Mouse (Mus musculus): Measurements from ENCODE around the gene Fyn.
A peak's percentile ranks its signal among the peaks of the same experiment; 100 is the strongest.

Fyn gene

DNA sequence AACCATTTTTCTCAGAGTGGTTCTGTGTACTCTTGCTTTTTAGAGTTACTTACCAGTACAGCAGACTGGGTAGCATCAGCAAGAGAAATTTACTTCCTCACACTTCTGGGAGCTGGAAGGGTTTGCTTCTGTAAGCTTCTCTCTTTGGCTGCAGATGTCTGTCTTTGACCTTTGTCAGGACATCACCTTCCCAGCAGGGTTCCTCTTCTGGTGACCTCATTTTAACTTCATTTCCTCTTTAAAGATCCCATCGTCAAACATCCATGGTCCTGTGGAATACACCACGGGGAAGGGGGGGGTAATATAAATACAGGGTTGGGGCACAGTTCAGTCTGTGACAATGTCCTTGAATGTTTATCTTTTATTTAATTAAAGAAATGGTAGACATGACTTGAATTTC lies 74.5 kb downstream of the Fyn start:
- no peak for DNase-seq (ENCODE audit: extremely low spot score)

DNA sequence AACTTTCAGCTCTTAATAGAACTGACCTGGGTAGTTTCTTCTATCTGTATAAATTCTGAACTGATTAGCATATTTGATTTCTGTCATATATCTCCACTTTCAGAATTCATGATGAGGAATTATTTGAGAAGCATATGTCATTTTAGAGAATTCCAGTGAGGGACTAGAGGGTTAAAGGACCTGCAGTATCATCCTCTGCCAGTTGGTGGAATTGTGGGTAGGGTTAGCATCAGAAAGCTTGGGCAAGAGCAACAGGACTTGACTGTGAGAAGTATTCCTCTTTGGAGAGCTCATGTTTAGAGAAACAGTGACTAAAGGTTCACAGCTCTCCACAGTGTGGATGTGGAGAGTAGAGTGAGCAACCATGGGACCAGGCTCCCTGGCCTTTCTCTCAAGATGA lies 75.3 kb downstream of the Fyn start:
- DNase-seq (ENCODE audit: extremely low spot score): no peak

DNA sequence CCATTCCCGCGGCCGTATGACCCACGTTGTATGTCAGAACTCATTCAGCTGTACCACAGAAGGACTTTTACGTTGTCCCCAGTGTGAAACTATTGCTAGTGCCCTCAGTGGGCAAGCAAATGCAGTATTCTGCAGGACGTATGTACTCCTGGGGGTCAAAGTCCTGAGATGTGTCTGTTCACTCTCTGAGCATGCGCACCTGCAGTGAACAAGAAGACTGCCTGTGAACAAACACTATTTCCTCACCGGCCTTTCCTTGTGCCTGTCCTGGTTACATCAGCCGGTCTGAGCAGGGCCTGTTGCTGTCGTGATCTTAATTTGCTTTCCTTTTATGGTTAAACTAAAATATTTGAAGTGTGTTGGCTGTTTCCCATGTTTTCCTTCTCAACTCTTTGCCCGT lies 77.2 kb downstream of the Fyn start:
- no peak for DNase-seq (ENCODE audit: extremely low spot score)

DNA sequence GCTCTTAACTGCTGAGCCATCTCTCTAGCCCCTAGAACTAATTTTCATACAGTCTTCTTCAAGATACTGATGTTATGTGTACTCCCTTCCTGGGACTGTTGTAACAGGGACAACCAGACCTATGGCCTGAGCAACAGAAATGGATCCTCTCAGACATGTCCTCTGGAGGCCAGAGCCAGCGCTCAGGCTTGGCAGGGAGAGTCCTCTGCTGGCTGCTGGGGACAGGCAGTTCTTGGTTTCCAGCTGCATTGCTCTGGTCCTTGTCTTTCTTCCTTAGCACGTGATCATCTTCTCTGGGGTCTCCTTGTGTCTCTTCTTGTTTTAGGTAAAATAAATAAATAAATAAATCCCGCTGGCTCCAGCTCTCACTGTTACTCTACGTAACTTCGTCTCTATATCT lies 78.1 kb downstream of the Fyn start:
- DNase-seq (ENCODE audit: extremely low spot score): no peak

DNA sequence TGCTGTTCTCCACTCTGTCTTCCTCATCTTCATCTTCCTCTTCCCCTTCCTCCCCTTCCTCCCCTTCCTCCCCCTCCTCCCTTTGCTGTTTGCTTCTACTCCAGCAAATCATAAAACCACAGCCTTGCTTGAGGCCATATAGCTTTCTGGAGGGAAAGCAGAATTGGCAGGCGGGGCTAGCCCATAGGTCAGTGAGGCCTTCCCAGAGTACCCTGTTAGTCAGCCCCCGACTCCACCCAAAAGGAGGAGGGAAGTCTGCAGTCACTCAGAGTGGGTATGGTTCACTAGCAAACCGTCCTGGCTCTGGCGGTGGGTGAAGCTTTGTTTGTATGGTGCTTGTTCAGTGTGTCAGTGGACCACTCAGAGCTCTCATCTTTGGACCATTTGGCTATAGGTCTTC lies 80.5 kb downstream of the Fyn start:
- no peak for DNase-seq (ENCODE audit: extremely low spot score)

DNA sequence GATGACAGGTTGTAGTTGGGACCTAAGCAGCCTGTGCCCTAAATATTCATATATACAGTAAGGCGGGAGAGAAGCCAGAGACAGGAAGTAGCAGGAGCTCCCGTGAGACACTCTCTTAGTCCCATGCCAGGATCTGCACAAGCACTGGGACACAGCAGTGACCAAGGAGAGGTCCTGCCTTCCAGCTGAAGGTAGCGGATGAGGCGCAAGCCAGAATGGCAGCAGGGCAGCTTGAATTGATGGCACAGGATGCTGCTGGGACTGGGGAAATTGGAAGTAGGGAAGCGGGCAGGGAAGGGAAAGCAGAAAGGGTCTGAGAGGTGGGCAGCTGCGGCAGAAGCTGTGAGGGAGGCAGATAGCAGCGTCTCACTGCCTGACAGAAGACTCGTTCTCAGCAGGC lies 81.7 kb downstream of the Fyn start:
- DNase-seq (ENCODE audit: extremely low spot score): no peak

DNA sequence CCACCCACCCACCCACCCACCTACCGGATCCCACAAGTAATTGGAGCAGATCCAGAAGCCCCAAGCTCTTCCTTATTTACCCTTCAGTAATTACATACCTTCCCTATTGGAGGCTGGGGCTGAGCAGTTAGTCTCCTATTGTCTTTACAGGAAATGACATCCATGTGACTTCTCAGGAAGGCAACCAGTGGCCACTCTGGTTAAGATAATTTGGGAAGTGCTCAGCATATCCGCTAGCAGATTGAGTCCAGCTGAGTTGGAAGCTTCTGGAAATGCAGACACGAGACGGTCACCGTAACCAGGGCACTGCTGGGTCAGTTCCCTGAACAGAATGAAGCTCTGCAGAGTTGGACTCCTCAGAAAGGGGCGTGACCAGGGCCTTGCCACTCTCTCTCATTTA lies 82.4 kb downstream of the Fyn start:
- no peak for DNase-seq (ENCODE audit: extremely low spot score)

DNA sequence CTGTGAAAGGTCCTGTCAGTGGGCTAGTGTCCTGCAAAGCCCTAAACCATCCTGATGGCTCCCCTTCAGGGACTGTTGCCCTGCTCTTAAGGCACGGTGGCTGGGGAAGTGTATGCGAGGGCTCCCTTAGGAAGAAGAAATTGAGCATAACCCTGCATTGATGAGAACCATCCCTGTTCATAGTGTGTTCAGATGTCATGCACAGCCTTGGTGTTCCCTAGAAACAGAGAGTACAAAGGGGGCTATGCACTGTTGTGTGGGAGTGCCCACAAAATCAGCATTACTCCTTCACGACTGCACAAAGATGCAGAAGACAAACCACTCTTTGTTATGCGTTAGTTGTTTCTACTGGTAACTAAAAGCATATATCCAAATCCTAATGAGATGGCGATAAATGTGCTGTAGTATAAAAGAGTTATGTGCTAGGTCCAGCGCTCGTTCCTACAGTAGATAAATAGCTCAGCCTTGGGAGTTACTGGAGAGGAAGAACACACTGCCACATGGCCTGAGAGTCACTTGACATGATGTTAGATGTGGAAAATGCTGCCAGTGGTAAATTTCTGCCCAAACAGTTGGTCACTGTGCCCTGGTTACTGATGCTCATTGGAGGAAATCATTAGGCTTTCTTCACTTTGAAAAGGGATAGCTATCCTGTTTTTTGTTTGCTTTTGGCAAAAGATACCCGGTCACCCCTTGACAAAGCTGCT lies 83.4 kb downstream of the Fyn start:
- DNase-seq (ENCODE audit: extremely low spot score): no peak

DNA sequence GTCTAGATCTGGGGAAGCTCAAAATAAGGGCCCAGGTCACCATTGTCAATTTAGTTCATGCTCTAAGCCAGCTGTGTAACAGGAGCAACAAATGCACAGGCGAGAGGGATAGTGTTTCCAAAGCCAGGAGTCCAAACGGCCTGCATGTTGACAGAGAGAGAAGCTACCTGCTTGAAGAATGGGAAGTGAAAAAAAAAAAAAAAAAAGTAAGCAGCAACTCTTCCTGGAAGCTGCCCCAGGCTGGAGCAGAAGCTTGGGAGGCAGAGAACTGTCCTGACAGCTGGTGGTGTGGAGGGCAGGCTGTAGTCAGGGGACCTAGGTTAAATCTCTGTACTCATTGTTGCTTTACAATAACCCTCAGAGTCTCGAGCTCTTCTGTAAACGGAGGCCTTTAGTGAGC lies 86.7 kb downstream of the Fyn start:
- DNase-seq (ENCODE audit: extremely low spot score): no peak

DNA sequence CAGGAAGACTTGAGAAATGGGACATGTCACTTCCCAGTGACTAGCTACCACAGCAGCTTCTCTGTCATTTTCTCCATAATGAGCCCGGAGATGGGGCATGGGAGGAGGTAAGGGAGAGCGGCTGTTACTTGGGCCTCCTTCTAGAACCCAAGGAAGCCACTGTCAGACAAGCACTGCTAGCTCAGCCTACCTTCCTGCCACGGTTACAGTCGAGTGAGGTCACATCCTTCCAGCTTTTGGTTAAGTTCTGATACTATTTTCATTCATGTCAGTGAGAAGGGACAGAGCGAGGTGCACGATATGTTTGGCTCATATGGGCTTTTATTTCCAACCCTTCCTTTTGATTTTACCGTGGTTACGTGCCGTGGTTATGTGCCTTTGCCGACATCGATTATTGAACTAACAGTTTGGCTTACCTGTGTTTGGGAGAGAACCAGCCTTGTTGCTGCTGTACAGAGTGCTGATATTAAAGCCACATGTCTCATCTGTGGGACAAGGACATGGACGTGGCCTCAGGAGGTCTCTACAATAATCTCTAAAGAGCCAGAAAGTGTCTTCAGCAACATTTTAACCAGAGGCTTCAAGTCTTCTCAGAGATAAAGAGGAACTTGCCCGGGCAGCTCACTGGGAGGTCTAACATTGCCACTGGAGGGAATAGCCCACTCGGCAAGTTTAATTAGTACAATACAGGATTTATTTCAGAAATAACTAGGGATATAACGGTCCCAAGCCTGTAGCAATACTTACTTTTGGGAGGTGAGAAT lies 87.4 kb downstream of the Fyn start:
- no peak for DNase-seq (ENCODE audit: extremely low spot score)

DNA sequence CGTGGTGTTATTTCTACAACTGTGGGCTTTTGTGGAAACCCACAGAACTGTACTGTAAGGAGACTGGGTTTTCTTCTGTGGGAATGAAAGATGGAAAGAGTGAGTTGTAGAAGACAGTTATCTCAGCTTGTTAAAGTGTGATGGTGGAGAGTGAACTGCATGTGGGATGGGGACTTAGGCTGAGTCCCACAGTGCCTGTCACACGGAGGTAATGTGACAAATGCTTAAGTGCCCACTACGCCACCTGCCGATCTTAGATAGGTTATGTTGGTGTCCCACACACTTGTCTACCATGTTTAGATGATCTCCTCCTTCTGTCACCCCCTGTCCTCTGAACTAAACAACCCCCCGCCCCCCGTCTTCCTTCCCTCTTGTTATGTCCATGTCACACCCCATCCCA lies 88.1 kb downstream of the Fyn start:
- DNase-seq (ENCODE audit: extremely low spot score): no peak

DNA sequence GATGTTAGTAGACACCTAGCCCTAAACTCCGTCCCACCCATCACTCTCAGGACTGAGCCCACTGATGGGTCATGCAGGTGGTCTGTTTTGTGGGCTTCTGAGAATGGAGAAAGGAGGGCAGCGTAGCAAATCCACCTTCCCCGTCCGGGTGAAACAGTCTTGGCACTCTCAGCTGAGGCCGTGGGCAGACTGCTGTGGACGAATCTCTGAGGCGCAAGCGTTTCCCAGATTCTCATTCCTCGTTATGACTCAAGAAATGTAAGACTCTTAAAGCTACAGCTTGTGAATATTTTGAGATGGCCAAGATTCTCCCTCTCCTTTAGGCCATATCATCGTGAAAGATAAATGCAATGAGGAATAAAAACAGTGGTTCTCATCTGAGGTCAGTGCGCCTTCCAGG lies 88.6 kb downstream of the Fyn start:
- DNase-seq (ENCODE audit: extremely low spot score): no peak

DNA sequence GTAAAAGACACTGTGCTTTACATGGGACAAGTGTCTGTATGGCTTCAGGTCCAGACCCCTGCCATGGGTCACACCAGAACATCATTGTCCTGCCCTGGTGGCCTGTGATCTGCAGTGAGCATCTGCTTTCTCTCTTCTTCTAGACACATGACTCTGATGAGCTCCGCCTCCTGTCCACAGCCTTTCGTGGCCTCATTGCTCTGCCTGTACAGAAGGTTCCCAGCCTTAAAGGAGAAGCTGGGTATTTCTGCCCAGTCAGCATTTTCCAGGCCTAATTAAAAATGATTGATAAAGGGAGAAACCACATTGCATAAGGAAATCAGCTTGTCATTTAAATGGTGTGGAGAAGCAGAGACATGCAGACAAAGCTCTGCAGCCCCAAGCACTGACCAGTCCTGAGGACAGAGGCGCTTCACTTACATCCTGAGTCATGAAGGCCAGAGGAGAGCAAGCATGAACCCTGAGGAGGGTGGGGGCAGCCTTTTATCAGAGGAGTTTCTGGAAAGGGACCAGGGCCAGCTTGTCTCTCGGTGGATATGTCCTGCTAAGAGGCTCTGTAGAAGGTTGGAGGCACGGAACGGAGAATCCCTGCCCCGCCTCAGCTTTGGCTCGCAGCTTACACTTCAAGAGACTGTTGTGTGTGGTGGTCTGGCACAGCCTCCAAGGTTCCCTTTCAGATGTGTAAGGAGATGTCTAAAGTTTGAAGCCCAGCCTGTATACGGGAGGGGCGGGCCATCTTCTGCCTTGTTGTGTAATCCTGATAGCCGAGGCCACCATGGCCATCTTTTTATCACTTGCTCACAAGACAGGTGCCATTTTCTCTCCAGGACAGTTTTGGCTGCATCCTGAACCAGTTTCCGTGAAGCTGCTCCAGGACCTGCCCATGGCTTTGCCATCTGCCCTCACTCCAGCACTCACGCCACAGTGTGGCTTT lies 90.4 kb downstream of the Fyn start:
- DNase-seq (ENCODE audit: extremely low spot score): peak; percentile 27

DNA sequence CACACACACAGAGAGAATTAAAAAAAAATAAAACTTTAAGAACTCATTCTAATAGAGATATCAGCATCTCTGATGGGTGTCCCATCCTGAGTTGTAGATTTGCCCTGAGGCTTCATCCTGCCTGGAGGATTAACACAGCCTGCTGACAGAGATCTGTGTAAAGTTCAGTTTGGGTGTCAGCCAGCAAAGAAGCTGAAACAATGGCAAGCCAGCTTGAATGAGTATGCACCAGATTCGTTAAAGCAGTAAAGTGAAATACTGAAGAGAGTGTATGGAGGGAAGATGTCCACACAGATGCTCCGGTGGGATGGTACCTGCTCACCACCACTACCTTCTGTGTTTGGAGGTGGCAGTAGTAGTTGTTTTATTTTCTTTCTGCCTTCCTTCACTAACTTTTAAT lies 92.0 kb downstream of the Fyn start:
- no peak for DNase-seq (ENCODE audit: extremely low spot score)

DNA sequence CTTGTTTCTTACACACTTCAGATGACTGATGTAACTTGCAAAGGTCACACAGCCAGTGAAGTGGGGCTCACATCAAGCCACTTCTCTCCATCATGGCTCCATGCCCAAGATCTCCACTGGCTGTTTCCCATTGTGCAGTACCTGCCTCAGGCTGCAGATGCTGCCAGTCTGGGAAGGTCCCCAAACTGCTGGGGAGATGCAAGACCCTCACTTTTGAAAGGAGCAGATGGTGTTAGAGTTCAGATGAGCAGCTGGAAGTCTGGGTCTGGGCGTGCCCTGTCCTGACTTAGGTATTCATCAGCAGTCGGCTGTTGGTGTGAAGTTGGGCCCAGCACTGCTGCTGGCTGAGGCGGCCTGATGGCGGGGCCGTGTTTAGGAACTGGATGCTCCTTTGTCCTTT lies 93.3 kb downstream of the Fyn start:
- DNase-seq (ENCODE audit: extremely low spot score): no peak

DNA sequence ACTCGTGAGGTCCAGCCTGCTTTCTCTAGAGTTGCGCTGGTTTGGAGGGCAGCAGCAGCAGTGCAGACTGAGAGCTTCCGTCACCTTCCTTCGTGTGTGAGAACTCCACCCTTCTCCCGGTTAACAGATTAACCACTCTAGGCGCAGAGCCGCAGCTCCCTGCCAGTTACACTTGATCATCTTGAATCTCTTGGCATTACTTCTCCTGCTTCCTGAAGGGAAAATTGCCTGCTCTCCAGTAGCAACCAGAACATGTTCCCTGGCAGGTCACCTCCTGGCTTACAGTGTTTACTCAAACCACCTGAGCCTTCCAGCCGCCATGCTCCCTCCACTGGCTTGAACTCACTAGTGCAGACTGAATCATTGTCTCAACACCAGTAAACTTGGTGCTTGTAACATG lies 94.1 kb downstream of the Fyn start:
- no peak for DNase-seq (ENCODE audit: extremely low spot score)

DNA sequence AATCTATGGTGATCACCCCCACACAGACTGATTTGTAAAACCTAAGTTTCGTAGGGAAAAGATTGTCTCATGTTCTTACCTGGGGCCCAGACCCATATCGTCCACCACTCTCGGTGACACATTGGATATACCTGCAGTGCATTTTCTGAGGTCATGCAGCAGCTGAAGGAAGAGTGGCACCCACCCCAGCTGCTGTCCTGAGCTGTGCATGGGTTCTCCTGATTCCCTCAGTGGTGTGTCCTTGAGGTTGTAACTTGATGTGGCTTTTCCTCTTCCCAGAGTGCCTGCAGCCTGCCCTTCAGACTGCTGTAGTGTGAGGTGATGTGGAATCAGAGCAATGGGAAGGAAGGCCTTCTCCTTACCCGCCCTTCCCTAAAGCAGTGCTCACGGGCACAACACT lies 95.7 kb downstream of the Fyn start:
- DNase-seq (ENCODE audit: extremely low spot score): no peak

DNA sequence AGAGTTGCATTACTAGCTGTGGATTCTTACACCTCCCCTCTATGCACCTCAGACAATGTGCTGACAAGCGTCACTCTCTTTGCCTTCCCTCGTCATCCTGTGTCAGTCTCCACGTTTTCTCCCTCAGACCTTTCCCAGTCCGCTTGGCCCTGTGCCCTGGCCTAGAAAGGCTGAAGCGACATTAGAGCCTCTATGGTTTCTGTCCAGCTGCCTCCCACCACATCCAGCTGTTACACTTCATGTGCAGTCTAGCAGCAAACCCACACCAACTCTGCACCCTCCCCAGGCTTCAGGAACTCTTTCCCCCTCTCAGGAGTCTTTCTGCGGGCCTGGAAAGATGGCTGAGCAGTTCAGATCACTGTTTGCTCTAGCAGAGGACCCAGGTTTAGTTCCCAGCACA lies 98.7 kb downstream of the Fyn start:
- DNase-seq (ENCODE audit: extremely low spot score): no peak

DNA sequence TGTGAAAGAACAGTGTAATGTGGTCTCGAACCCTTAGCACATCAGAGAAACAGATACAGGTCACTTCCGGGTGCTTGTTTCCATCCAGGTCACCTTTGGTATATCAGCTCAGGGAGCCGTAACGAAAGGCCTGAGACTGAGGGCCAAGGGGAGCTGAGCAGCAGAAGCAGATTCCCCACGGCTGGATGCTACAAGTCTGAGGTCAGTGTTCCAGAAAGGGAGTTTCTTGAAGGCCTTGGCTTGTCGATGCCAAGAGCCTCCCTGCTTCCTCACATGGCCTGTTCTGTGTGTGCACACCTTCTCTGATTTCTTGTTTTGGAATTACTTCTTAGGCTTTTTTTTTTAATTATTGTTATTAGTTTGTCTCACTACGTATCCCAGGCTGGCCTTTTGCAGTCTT lies 99.2 kb downstream of the Fyn start:
- DNase-seq (ENCODE audit: extremely low spot score): no peak

DNA sequence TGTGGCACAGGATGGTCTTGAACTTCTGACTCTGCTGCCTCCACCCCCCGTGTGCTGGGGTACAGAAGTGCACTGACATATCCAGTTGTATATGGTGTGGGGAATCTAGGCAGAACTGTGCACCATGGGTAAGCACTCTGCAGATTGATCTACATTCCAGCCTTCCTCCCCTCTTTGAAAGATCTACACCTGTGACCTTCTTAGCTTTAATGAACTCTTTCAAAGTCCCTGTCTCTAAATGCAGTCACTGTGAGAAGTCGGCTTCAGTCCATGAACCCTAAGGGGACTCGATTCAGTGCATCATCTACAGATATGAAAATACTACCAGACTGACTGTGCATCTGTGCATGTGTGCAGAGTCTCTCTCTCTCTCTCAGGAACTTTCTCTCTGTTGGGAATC lies 99.9 kb downstream of the Fyn start:
- DNase-seq (ENCODE audit: extremely low spot score): no peak

DNA sequence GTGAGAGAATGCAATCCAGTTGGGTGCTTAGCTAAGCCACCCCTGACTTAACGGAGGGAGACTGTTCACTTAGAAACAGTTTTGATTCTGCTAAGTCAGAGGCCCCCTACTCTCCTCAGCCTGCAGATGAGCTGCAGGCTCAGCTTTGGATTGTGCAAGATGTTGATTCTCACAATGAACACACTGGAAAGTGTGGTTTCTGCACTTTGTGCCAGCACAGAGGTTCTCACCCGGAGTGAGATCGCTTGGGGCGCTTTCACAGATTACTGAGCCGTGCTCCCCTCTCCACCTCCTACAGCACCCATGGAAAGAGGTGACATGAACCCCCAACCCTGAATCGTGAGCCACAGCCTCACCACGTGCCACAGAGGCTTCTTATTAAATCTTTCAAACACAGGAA lies 100.7 kb downstream of the Fyn start:
- DNase-seq (ENCODE audit: extremely low spot score): no peak

DNA sequence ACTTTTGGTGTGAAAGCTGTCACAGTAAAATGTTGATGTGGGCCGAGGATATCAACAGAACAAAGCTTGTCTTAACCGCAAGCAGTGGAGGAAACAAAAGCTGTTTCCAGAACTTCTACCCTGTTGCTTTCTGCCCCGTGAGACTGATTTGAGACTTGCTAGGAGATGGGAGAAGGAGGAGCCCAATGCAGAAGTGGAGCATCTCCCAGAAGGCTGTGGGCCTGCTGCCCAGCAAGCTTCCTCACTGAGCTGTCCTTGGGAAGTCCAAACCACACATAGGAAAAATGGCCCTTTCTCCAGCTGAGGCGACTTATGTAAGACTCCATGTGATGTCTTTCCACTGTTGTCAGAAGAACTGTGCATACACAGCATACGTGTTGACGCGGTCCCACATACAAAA lies 101.7 kb downstream of the Fyn start:
- DNase-seq (ENCODE audit: extremely low spot score): no peak
